Mouse (Mus musculus) bone marrow macrophage, adult 2 months (primary cell): ENCODE measurements at regions not wholly inside any gene's neighbourhood (a gene's known extent, or its start where the extent isn't known, plus 50 kb on each side); places are given as distances from the start of the nearest gene placed in this dataset.

Experiments
- H3K27ac ChIP-seq: 2 replicates; pipeline ENCODE4 v1.5.1; 2012; ENCODE audit warnings: low read depth, low read length; ENCODE audit not compliant: insufficient read depth
- H3K4me1 ChIP-seq: 2 replicates; pipeline ENCODE4 v1.6.1; 2012; ENCODE audit warnings: low read length; ENCODE audit not compliant: control insufficient read depth, insufficient read depth
- H3K4me3 ChIP-seq: 2 replicates; pipeline ENCODE4 v1.5.1; 2012; ENCODE audit warnings: mild to moderate bottlenecking, low read length, moderate library complexity; ENCODE audit not compliant: insufficient read depth
- CTCF ChIP-seq: IDR thresholded peaks from 2 replicates; pipeline ENCODE4 v1.5.1; 2012; ENCODE audit warnings: low read depth, mild to moderate bottlenecking, low read length, moderate library complexity
- POLR2A ChIP-seq: IDR thresholded peaks from 2 replicates; pipeline ENCODE4 v1.6.1; 2012; ENCODE audit warnings: mild to moderate bottlenecking, low read depth, low read length, borderline replicate concordance

DNA sequence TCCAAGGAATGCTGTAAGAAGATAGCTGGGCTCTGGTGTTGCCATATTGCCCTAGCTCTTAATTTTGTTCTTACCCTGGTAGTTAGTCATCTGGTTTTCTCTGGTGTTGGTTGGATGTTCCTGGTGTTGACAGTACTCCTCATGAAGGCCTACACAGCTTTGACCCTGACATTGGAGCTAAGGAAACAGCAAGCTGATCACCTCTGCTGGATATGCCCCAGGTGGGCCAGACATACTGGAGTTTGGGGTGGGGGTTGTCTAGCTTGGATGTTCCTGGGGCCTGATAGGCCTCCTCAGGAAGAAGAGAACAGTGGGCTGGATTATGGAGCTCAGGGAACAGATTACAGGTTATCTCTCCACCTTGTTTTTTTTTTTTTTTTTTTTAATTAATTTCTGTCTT lies 796.3 kb upstream of the Lrrc4c start:
- Histone ChIP-seq H3K27ac (no peak overlapping the region), H3K4me1 (no peaks in the 10 kb centered on the region), H3K4me3 (no peak overlapping the region)
- TF ChIP-seq CTCF (no peak), POLR2A (no peak)

DNA sequence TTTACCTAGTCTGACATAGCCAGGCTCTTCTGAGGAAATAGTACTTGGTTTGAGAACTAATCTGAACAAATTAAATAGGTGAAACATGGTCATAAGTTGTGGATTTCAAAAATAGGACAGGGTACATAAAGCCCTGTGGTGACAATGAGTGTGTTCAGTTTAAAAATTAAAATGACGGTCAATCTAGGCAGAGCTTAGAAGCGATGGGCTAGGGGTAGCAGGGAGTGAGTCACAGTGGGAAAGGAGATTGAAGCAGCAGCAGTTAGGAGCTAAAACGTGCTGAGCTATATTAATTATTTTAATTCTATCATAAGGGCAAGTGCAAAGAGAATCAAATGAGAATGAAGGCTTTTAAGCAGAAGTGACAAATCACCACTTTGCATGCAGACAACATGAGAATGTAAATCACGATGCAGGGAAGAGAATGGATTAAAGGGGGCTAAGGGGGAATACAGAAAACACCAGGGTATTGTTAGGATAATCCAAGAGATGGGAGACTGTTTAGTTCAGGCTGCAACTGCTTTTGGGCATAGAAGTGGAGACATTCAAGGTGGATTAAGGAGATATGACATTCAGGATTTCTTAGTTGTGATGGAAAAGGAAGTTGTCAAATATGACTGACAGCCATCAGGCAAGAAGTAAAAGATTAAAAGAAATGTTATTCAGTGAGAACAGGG lies 793.2 kb upstream of the Lrrc4c start:
- no peak for TF ChIP-seq POLR2A
- TF ChIP-seq CTCF, result no peak
- Histone ChIP-seq H3K27ac (no peak overlapping the region), H3K4me3 (no peak overlapping the region), H3K4me1 (no peaks in the 10 kb centered on the region)

GRCm38 (mm10) chr2:95564089-95564488 lies 753.9 kb upstream of the Lrrc4c start:
- Histone ChIP-seq H3K4me3 (no peak overlapping the region), H3K4me1 (no peaks in the 10 kb centered on the region), H3K27ac (no peak overlapping the region)
- TF ChIP-seq CTCF (no peak), POLR2A (no peak)

GRCm38 (mm10) chr2:95575882-95576281 lies 742.1 kb upstream of the Lrrc4c start:
- no peak overlapping the region for H3K4me3 ChIP-seq
- TF ChIP-seq POLR2A (no peak), CTCF (no peak)
- H3K4me1 ChIP-seq, result no peaks in the 10 kb centered on the region
- H3K27ac ChIP-seq, result no peak overlapping the region

DNA sequence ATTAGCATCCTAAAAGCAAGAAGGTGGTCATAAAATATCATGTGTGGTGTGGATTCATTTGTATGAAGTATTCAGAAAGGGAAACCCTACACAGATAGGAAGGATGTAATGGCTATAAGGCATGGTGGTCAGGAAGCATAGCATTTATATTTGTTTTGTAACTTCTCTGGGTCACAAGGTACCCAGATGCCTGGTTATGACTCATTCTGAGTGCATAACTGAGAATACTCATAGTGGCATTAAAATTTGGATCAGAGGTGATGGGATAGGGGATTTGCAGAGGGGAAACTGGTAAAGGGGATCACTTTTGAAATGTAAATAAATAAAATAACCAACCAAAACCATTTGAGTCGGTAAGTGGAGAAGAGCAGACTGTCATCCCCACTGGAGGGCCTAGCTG lies 738.8 kb upstream of the Lrrc4c start:
- Histone ChIP-seq H3K27ac (no peak overlapping the region), H3K4me3 (no peak overlapping the region), H3K4me1 (no peaks in the 10 kb centered on the region)
- no peak for TF ChIP-seq CTCF
- TF ChIP-seq POLR2A, result no peak

GRCm38 (mm10) chr2:95586002-95586401 lies 732.0 kb upstream of the Lrrc4c start:
- H3K4me3 ChIP-seq, result no peak overlapping the region
- TF ChIP-seq POLR2A (no peak), CTCF (no peak)
- H3K27ac ChIP-seq, result no peak overlapping the region
- H3K4me1 ChIP-seq, result no peaks in the 10 kb centered on the region

DNA sequence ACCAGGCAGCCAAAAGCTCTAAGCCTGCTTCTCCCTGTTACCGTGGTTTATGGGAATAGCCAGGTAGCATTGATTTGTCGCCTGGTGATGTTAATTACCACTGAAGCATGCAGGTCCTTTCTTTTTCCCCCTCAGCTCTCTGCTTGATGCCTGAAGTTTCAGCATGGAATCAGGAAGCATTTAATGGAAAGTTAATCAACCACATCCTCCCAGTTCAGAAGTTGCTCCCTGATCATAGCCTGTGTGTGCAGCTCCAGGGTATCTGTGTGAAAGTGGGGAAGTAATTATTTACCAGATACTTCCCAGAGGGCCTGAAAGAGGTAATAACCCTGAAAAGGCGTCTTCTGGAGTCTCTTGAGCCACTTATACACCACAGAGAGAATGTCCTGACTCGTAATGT lies 730.9 kb upstream of the Lrrc4c start:
- H3K27ac ChIP-seq, result no peak overlapping the region
- TF ChIP-seq POLR2A, result no peak
- TF ChIP-seq CTCF, result no peak

DNA sequence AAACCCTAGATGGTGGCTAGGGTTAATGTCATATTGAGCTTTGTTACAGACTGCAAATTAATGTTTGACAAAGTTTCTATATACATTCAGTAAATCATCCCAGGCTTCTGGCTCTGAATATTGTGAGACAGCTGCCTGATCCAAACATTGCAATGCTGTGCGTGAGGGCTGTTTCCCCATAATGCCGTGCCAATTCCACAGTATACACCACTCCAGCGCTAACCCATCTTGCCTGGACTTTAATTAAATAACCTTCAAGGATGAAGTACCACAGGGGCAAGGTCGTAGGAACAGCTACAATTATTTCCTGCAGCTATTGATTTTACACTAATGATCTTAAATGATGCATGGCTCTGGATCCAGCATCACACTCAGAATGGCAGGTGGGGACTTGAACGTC lies 704.6 kb upstream of the Lrrc4c start:
- Histone ChIP-seq H3K27ac (no peak overlapping the region), H3K4me1 (no peaks in the 10 kb centered on the region), H3K4me3 (no peak overlapping the region)
- TF ChIP-seq CTCF (no peak), POLR2A (no peak)

More for the DNA sequence above, 730.9 kb upstream of the Lrrc4c start:
- H3K4me3 ChIP-seq, result no peak overlapping the region
- H3K4me1 ChIP-seq, result no peaks in the 10 kb centered on the region

DNA sequence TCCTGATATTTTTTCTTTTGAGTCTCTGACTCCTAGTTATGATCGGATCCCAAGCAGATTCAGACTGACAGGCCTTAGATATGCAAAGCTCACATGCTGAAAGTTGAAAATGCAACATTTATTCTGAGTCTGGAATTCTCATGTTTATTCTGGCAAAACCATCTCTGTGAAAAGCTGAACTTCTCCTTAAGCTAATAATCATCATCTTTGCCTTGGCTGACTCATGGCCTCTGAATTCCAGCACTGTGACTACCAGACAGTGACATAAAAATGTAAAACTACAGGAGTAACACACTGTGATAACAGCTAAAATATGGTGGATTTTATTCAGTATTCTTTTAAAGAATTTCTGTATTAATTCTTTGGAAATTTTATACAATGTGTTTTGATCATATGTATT lies 680.4 kb upstream of the Lrrc4c start:
- no peak for TF ChIP-seq CTCF
- no peak overlapping the region for H3K27ac ChIP-seq

GRCm38 (mm10) chr2:95674347-95674746 lies 643.6 kb upstream of the Lrrc4c start:
- Histone ChIP-seq H3K4me3 (no peak overlapping the region), H3K27ac (no peak overlapping the region), H3K4me1 (no peaks in the 10 kb centered on the region)
- no peak for TF ChIP-seq POLR2A
- no peak for TF ChIP-seq CTCF

More for the DNA sequence above, 680.4 kb upstream of the Lrrc4c start:
- Histone ChIP-seq H3K4me3 (no peak overlapping the region), H3K4me1 (no peaks in the 10 kb centered on the region)

GRCm38 (mm10) chr2:95715355-95715754 lies 602.6 kb upstream of the Lrrc4c start:
- no peak overlapping the region for H3K27ac ChIP-seq
- TF ChIP-seq POLR2A, result no peak
- no peak for TF ChIP-seq CTCF
- H3K4me1 ChIP-seq, result no peaks in the 10 kb centered on the region
- no peak overlapping the region for H3K4me3 ChIP-seq
